Mouse (Mus musculus) hindbrain, postnatal 0 days (tissue): ENCODE measurements at regions not wholly inside any gene's neighbourhood (a gene's known extent, or its start where the extent isn't known, plus 50 kb on each side); places are given as distances from the start of the nearest gene placed in this dataset.
A peak's percentile ranks its signal among the peaks of the same experiment; 100 is the strongest.
"Not testable (repeated sequence)": the region's sequence is repeated elsewhere in the genome, so short reads cannot be mapped to it uniquely, and the experiment has no call there.

Source experiments
- ATAC-seq: fragments of 200-750 bp; cut with Nextera tagmentation; 2 replicates; pipeline ENCODE4 v1.8.0; 2017; ENCODE audit warnings: mild to moderate bottlenecking, moderate TSS enrichment, moderate library complexity
- DNase-seq: peaks from one replicate; pipeline ENCODE4 v3.0.0-alpha.2; 2015; ENCODE audit warnings: low spot score
- H3K27ac ChIP-seq: fragments of 300-500 bp; sonication (generic); 2 replicates; pipeline ENCODE4 v1.5.1; 2014; ENCODE audit warnings: mild to moderate bottlenecking
- H3K27me3 ChIP-seq: fragments of 300-500 bp; sonication (generic); 2 replicates; pipeline ENCODE4 v1.6.1; 2014; ENCODE audit warnings: low read length, mixed read lengths; ENCODE audit not compliant: insufficient read depth
- H3K36me3 ChIP-seq: fragments of 300-500 bp; sonication (generic); 2 replicates; pipeline ENCODE4 v1.6.1; 2014; ENCODE audit warnings: low read length, mixed read lengths; ENCODE audit not compliant: insufficient read depth
- H3K4me1 ChIP-seq: fragments of 300-500 bp; sonication (generic); 2 replicates; pipeline ENCODE4 v1.6.1; 2014; ENCODE audit warnings: antibody characterized with exemption, low read length, mixed read lengths; ENCODE audit not compliant: insufficient read depth
- H3K4me2 ChIP-seq: fragments of 300-500 bp; sonication (generic); 2 replicates; pipeline ENCODE4 v1.6.1; 2014; ENCODE audit warnings: low read depth, mild to moderate bottlenecking, low read length, moderate library complexity, mixed read lengths
- H3K4me3 ChIP-seq: fragments of 300-500 bp; sonication (generic); 2 replicates; pipeline ENCODE4 v1.5.1; 2014; ENCODE audit warnings: low read length
- H3K9ac ChIP-seq: fragments of 300-500 bp; sonication (generic); replicated peaks from 2 replicates; pipeline ENCODE4 v1.6.1; 2014; ENCODE audit warnings: mild to moderate bottlenecking, low read length, moderate library complexity, mixed read lengths
- H3K9me3 ChIP-seq: fragments of 300-500 bp; sonication (generic); 2 replicates; pipeline ENCODE4 v1.6.1; 2016; ENCODE audit warnings: low read length, mixed read lengths
- CTCF ChIP-seq: IDR thresholded peaks from 2 replicates; pipeline ENCODE4 v1.5.1; 2016; ENCODE audit warnings: antibody characterized with exemption, control low read depth, low read depth
- WGBS: fragments of 180-500 bp; shearing (Covaris S2); extraction: QIAGEN DNeasy Blood & Tissue Kit; methylation state at CpG from one replicate; pipeline ENCODE4 v1.1.7; 2014; 5-methylcytosine and 5-hydroxymethylcytosine counted together

GRCm38 (mm10) chr3:34709553-34709952 is 59.3 kb downstream of the Sox2 start:
- no peaks in the 10 kb centered on the region for H3K27me3 ChIP-seq
- no peak overlapping the region for H3K27ac ChIP-seq
- H3K4me1 ChIP-seq: no peaks in the 10 kb centered on the region
- no peak overlapping the region for H3K4me2 ChIP-seq
- TF ChIP-seq CTCF: no peak
- H3K4me3 ChIP-seq: no peak overlapping the region
- no peaks in the 10 kb centered on the region for H3K9me3 ChIP-seq
- ATAC-seq: no peak
- 88% methylated on average over 13 of the region's 13 CpGs for WGBS
- no peak for DNase-seq
- no peaks in the 10 kb centered on the region for H3K36me3 ChIP-seq
- H3K9ac ChIP-seq: no peak overlapping the region

DNA sequence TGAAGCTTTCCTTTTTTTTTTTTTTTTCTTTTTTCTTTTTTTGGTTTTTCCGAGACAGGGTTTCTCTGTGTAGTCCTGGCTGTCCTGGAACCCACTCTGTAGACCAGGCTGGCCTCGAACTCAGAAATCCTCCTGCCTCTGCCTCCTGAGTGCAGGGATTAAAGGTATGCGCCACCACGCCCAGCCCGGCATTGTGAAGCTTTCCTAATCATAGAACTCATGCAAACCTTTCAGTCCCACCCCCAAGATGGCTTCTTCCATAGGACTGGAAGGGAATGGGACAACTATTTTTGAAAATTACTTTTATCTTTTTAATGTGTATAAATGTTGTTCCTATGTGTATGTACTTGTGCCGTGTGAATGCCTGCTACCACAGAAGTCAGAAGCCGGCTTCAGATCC is 61.9 kb downstream of the Sox2 start:
- not testable (repeated sequence) for H3K36me3 ChIP-seq, H3K9me3 ChIP-seq, H3K4me1 ChIP-seq, H3K27me3 ChIP-seq, H3K9ac ChIP-seq, ATAC-seq, H3K4me2 ChIP-seq, H3K4me3 ChIP-seq, DNase-seq, H3K27ac ChIP-seq
- WGBS: 95% methylated on average over 7 of the region's 7 CpGs

GRCm38 (mm10) chr3:34722506-34722905 is 72.3 kb downstream of the Sox2 start:
- no peak overlapping the region for H3K4me2 ChIP-seq
- no peak overlapping the region for H3K27ac ChIP-seq
- DNase-seq: peak; percentile 10
- no peak for TF ChIP-seq CTCF
- H3K4me3 ChIP-seq: no peak overlapping the region
- no peaks in the 10 kb centered on the region for H3K9me3 ChIP-seq
- 78% methylated on average over 7 of the region's 7 CpGs for WGBS
- no peaks in the 10 kb centered on the region for H3K4me1 ChIP-seq
- H3K27me3 ChIP-seq: no peaks in the 10 kb centered on the region
- H3K9ac ChIP-seq: no peak overlapping the region
- H3K36me3 ChIP-seq: no peaks in the 10 kb centered on the region
- 0 out of 2 replicates have a peak, but pooled peaks have one; percentile 43 for ATAC-seq

DNA sequence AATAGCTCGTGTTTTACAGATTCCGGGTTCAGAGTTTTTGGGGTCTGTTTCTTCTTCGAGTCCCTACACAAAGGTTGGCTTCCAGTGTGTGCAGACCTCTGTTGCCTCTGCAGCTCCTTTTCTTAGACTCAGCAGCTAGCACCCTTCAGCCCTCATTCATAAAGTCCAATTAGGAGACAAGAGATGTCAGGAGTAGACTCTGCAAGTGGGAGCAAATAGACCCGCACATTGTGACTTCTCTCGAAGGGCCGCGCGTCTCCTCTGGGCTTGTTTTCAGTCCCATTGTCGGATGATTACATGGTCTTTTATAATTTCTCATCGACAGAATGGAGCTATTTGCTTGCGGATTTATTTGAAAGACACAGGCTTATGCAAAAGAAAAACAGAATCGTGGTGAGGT is 76.8 kb downstream of the Sox2 start:
- Histone ChIP-seq H3K9ac (no peak overlapping the region), H3K36me3 (no peaks in the 10 kb centered on the region), H3K4me2 (no peak overlapping the region), H3K27ac (no peak overlapping the region), H3K9me3 (no peaks in the 10 kb centered on the region), H3K4me1 (no peaks in the 10 kb centered on the region), H3K4me3 (no peak overlapping the region), H3K27me3 (no peaks in the 10 kb centered on the region)
- no peak for TF ChIP-seq CTCF
- 20% methylated on average over 12 of the region's 12 CpGs for WGBS
- ATAC-seq (no peak), DNase-seq (peak; percentile 10)

GRCm38 (mm10) chr3:34728282-34728681 is 78.1 kb downstream of the Sox2 start:
- DNase-seq: no peak
- no peaks in the 10 kb centered on the region for H3K9me3 ChIP-seq
- H3K27ac ChIP-seq: no peak overlapping the region
- H3K4me1 ChIP-seq: no peaks in the 10 kb centered on the region
- H3K9ac ChIP-seq: no peak overlapping the region
- H3K4me3 ChIP-seq: no peak overlapping the region
- ATAC-seq: no peak
- TF ChIP-seq CTCF: no peak
- H3K27me3 ChIP-seq: no peaks in the 10 kb centered on the region
- H3K36me3 ChIP-seq: no peaks in the 10 kb centered on the region
- H3K4me2 ChIP-seq: no peak overlapping the region

DNA sequence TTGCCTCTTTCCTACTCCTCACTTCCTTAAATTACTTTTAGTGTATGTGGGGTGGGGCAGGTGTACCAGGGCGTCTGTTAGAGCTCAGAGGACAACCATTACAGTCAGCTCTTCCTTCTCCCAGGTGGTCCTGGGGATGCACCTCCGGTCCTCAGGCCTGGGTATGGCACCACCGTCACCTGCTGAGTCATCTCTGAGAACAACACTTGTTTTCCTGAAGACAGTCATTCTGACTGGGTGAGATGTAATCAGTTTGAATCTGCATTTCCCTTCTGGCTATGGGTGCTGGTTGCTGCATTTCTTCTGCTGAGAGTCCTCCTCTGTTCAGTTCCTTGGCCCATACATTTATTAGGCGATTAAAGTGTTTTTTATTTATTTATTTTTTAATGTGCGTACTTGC is 84.8 kb downstream of the Sox2 start:
- no peak for ATAC-seq
- no peak overlapping the region for H3K27ac ChIP-seq
- no peak for TF ChIP-seq CTCF
- H3K9me3 ChIP-seq: no peaks in the 10 kb centered on the region
- WGBS: 90% methylated on average over 5 of the region's 5 CpGs
- no peak overlapping the region for H3K4me3 ChIP-seq
- no peaks in the 10 kb centered on the region for H3K4me1 ChIP-seq
- no peak overlapping the region for H3K9ac ChIP-seq
- H3K27me3 ChIP-seq: no peaks in the 10 kb centered on the region
- no peak overlapping the region for H3K4me2 ChIP-seq
- no peak for DNase-seq
- no peaks in the 10 kb centered on the region for H3K36me3 ChIP-seq

GRCm38 (mm10) chr3:34738001-34738400 is 87.8 kb downstream of the Sox2 start:
- ATAC-seq (no peak), DNase-seq (no peak)
- 88% methylated on average over 4 of the region's 4 CpGs for WGBS

More at GRCm38 (mm10) chr3:34738001-34738400, 87.8 kb downstream of the Sox2 start:
- Histone ChIP-seq H3K27me3 (no peaks in the 10 kb centered on the region), H3K9me3 (no peaks in the 10 kb centered on the region), H3K9ac (no peak overlapping the region), H3K27ac (no peak overlapping the region), H3K36me3 (no peaks in the 10 kb centered on the region), H3K4me2 (no peak overlapping the region), H3K4me3 (no peak overlapping the region), H3K4me1 (no peaks in the 10 kb centered on the region)
- TF ChIP-seq CTCF: no peak
